Mouse (Mus musculus) WW6 (cell line): ENCODE results near the gene Gm45140.
"Not testable (repeated sequence)": the region's sequence is repeated elsewhere in the genome, so short reads cannot be mapped to it uniquely, and the experiment has no call there.

Experiments
- DNase-seq: peaks from one replicate; pipeline ENCODE4 v3.0.0-alpha.2; 2013; ENCODE audit warnings: low read depth, low spot score

Gm45140 gene

DNA sequence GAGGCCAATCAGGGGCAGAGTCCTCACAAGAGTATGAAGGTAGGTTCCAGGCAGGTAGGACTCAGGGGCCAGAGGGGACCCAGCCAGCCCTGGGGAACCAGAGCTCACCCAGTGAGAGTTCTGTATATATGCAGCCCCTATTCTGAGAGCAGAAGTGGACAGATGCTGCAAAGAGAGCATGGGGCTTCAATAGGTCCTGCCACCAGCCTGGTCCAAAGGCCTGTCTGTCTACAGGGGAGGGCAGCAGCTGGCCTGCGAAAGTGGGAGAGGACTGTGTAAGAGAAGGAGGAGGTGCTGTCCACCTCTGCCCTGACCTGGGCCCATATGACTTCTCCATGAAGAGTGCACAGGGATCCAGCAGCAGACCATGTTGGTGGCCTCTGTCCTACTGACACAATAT, 58.9 kb downstream of the Gm45140 start:
- no peak for DNase-seq

DNA sequence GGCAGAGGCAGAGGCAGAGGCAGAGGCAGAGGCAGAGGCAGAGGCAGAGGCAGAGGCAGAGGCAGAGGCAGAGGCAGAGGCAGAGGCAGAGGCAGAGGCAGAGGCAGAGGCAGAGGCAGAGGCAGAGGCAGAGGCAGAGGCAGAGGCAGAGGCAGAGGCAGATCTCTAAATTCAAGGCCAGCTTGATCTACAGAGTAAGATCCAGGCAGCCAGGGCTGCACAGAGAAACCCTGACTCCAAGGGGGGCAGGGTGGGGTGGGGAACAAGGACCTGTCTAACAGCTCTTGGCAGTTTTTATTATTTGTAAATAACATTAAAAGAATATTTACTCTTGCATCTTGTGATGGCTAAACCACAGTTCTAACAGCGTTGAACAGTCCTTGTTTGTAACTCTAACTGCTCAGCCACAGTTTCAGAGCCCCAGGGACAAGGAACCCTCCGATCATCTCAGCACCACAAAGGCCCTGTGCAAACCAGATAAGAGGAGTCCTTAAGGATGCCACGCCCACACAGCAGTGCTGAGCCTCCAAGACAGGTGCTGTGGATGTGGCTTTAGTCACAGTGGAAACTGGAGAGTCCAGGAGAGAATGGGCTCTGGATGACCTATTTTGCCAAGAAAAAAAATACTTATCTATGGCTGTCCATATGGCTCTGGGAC, 59.9 kb downstream of the Gm45140 start:
- DNase-seq: no peak

DNA sequence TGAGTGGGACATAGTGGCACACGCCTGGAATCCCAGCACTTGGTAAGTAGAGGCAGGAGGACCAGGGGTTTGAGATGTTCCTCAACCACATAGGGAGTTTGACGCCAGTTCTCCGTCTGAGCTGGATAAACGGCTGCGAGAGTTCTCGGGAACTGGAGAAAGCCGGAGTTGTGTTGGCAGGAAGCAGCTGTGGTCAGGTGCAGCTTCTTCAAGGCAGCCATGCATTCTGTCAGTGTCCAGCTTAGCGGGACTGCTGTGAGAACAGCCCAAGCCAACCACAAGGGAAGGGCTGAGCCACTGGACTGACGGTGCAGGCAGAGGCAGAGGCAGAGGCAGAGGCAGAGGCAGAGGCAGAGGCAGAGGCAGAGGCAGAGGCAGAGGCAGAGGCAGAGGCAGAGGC, 60.7 kb downstream of the Gm45140 start:
- DNase-seq: no peak

DNA sequence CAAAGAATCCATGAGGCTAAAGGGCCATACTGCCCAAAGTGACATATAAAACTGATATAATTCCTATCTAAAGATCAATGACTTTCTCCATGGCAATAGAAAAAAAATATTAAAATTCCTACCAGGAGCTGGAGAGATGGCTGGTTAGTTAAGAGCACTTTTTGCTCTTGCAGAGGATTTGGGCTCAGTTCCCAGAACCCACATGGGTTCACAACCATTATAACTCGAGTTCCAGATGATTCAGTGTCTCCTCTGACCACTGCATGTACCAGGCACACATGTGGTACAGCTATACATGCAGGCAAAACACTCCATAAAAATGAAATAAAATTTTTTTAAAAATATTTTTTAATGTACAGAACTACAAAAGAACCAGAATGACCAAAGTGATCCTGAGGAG, 61.1 kb downstream of the Gm45140 start:
- DNase-seq: no peak

DNA sequence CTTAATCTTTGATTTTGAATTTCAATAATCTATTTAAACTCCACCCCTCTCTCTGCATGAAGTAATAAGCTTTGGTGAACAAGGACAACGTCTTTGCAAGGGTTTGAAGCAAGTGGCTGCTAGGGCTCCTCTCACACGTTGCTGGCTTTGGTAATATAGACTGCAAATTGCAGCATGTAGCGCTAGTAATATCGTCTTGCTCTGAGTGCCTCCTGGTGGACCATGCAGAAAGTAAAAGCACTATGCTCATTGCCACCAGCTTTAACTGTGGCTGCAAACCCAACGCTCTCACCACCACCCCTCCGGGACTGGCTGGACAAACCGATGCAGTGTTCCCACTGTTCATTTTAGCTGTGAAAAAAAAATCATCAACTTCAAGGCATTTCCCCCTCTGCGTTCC, 65.0 kb downstream of the Gm45140 start:
- DNase-seq: no peak

DNA sequence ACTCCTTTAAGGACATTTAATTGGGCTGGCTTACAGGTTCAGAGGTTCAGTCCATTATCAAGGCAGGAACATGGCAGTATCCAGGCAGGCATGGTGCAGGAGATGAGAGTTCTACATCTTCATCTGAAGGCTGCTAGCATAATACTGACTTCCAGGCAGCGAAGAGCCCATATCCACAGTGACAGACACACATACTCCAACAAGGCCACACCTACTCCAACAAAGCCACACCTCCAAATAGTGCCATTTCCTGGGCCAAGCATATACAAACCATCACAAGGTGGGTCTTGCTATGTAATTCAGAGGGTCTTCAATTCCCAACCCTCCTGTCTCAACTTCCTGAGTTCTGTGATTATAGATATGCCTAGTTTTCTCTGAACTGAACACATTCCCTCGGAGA, 71.3 kb downstream of the Gm45140 start:
- not testable (repeated sequence) for DNase-seq

DNA sequence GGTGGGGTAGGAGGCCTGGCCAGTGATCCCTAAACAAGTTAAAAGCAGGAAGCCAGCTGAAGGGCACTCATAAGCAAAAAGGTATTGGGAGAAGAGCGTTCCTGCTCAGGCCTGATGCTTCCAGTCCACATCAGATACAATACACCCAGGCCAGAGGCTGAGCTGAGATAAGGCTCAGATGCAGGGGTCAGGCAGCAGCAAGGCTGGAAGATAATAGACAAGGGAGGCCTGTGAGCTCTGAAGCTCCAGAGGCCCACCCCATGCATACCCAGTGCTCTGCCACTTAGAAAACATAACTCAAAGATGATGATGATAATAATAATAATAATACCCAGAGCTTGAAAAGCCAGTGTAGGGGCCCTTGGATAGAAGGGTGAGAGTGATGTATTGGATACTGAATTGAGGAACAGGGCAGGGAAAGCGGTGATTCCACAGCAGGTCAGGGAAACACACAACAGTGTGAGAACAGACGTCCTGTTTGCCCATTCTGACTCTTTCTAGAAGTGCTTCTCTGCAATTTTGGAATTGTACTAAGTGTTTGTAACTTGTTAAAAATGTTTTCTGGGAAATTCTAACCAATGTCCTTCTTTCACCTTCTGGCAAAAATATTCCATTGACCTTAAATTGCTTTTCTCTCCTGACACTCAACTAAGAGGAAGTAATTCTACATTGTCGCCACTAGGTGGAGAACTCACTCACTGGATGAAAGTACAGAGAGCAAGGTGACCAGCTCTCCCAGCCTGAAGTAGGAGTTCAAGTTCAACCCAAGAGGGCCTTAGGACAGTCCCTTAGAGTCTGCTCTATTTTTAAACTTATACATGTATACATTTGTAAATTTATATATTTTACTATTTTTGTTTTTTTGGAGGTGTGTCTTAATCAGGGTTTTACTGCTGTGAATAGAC, 72.0 kb downstream of the Gm45140 start:
- DNase-seq: no peak

DNA sequence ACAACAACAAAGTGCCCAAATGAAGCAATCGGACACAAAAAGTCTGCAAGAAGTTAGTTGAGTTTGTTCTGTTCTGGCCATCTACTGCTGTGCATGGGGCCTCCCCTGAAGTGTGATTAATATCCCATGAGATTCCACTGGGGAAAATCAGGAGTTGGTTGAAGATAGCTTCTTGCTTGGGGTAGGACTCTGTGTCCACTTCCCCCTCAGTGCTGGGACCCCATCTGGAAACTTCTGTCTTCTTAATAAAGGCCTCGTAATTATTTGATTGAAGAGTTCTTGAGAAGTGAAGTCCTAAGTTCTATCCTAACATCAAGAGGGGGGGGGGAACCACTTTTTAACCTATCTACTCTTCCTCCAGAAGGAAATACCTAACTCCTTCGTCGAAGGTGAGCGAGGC, 73.4 kb downstream of the Gm45140 start:
- DNase-seq: no peak

DNA sequence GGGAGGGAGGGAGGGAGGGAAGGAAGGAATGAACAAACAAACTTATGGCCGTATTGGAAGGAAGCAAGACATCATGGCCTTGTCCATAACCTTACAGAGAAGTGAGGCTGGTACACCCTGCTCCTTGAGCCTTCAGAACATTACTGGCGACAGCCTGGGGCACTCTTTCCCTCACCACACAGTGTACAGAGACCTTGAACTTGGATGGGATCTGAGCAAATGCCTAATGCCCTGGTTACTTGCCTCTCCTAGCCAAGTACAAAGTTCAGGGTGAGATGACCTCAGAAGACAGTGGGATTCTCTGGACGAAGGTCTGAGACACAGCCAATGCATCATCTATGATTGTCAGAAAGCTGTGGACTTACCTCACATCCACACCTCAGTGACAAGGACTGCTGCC, 75.7 kb downstream of the Gm45140 start:
- no peak for DNase-seq

DNA sequence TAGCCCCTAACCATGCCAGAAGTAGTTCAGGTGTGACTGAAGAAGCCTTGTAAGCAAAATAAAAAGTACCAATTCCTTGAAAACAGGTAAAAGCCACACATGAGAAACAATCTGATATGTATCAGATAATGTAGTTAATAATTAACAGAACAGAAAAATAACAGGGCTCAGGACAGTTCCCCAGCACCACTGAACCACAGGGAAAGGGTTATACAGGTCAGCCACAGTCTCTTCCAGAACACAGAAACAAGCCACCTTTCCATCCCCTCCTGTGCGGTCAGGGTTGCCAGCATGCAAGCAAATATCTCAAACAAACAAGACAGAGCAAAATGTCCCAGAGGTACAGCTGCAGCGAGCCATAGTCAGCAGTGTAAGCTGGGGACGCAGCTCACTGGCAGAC, 76.2 kb downstream of the Gm45140 start:
- no peak for DNase-seq

DNA sequence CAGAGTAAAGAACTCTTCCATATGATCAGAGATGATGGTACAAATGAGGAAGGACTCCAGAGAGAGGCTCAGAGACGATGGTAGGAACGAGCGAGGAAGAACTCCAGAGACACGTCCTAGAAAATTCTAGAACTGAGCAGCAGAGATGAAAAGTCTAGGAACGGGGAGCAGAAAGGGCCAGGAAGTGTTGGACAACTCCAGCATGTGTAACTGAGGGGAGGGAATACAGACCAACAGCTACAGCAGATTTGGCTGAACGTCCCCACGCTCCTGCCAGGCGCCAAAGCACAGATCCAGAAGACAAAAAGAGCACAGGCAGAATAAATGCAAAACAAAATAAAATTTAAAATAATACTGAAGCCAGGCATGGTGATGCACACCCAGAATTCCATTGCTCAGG, 78.7 kb downstream of the Gm45140 start:
- DNase-seq: no peak

DNA sequence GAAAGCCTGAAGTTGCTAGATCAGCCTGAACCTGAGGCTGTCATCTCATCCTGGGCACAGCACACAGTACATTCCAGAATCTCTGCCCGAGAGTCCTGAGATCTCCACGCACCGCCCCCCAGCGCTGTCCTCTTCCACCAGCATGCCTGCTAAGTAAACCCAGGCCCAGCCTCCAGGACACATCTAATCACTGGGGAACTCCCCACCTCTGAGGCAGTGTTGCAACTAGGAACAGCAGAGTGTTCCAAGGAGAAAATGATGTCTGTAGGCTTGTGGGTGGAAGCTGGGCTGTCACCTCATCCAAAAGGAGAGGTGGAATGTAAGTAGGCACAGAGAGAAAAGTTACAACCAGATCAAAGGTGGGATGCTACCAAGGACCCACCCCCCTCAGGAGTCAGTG, 80.4 kb downstream of the Gm45140 start:
- no peak for DNase-seq

DNA sequence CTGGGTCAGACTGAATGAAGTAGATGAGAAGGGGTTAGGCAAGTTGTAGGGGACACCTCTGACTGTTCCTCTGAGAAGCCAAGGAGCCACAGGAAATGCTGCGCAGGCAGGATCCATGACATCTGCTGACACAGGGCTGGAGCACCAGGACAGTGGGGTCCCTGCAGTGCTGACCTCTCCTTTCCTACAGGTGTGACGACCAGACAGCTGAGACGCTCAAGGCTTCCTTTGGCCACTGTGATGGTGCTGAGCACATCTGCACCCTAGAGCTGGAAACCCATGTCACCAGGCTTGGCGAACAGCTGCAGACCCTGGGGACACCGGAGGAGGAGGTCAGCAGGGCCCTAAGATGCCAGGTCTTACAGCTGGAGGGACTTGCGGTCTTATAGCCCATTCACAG, 84.0 kb downstream of the Gm45140 start:
- DNase-seq: no peak

DNA sequence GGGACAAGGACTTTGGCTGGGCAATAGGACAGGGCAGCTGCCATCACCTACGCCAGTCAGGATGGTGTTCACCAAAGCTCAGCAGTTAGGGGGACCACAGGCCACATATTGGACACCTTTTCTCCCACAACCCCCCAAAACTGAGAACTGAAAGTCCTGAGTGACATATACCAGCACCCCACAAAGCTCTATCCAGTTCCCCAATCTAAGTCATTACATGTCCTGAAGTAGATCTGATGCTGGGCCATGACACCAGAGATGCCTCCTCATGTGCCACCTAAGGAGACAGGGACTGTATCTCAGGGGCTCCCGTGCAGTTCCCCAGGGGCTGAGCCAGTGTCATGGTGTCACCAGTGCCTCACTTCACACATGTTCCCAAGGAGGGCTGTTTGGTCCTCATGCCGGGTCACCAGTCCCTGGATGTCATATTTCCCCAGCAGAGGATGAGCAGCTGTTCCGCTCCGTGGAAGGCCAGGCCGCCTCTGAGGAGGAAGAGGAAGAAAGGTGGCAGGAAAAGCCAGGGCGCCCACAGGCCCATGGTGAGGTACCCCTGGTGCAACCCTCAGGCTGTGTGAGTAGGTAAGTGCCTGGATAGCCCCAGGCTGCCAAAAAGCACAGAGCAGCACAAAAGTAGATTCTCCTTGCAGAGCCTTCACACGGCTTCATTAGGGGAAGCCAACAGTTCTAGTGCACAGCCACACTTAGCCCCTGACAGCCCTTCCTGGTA, 85.2 kb downstream of the Gm45140 start:
- DNase-seq: no peak

DNA sequence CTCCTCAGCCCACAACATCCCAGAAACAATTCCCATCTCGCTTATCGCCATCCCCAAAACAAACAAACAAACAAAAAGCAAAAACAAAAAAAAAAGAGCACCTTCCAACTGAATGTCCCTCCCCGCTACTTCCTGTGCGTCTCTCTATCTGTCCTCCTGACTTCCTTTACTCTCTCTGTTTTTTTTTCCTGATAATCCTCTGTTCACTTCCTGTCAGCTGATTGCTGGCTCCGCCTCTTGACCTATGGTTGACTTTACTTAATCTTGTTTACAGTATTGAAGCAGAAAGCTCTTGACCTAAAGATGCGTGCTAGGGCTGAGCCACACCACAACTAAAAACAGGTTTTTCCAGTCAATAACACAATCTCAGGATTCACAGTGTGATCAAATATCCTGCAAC, 87.1 kb downstream of the Gm45140 start:
- DNase-seq: no peak

DNA sequence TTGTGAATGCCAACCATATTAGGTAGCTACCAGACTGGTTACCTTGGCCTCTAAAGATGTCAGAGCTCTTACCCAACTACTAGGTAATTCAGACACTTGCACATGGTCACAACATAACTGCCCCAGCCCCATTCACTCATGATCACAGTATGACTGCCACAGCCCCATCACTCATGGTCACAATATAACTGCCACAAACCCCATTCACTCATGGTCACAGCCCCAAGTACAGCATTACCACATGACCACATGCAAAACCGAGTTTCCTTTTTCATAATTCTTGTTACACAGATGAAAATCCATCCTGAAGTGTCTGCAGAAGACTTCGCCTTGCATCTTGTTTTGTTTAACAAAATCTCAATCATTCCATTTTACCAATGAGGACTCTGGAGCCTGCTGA, 87.5 kb downstream of the Gm45140 start:
- DNase-seq: no peak

DNA sequence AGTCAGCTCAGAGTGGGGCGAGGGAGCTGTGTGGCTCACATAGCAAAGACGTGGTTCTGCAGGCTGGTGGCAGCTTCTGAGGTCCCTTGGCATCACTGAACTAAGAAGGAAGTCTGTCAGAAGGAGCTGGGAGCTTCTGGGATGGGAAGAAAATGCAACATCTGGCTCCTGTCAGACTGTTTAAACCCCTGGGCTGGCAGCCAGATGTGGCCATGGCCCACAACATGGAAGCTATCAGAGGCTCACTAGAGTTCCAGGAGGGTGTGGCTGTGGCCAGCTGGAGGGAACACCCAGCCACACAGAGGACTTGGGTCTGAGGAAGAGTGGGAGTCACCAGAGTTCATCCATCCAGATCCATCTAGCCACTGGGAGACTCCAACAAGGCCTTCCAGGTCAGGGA, 88.7 kb downstream of the Gm45140 start:
- DNase-seq: no peak

DNA sequence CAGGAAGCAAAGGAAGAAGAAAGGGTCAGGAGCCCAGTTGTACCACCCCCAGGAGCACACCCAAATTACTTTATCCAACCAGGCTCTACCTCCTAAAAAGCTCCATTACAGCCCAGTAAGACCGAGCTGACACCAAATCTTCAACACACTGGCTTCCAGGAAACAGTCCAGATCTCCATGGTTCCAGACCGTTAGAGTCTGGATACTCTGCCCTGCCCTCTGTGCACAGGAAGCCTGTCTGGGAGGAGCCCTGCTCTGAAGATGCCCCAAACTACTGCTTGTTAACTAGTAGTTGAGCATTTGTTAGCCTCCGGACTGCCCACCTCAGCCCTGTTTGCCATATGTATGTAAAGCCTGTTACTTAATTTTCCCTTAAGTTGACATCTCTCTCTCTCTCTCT, 89.5 kb downstream of the Gm45140 start:
- DNase-seq: no peak

DNA sequence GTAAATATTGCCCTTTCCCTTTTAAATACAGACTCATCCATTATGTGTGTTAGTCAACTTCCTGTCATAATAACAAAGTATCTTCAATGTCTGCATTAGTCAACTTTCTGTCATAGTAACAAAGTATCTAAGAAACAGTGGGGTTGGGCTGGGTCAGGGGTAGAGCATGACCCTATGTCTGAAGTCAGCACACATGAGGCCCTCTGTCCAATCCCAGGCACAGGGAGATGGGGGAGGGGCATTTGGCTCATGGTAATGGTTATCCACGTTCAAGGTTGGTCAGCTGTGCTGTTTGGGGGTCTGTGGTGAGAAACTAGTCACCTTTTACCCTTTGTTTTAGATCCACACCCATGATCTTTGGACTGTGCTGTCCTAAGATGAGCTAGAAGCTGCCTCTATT, 90.3 kb downstream of the Gm45140 start:
- DNase-seq: no peak

DNA sequence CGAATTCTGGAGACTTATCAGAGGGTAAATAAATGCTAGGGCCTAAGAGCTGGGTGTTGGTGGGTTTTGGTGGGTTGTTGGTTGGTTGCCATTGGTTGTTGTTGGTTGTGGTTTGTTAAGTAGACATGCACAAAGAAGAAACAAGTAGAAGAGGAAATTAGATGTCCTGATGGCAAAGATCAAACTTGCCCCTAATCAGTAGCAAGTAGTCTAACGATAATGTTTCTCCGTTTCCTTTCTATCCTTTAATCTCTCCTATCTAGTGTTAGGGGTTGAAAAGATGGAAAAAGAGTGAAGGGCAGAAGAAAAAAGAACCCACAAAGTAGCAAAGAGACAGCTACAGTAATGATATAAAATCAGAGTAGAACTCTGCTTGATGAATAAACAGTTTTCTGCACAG, 91.0 kb downstream of the Gm45140 start:
- DNase-seq: no peak

DNA sequence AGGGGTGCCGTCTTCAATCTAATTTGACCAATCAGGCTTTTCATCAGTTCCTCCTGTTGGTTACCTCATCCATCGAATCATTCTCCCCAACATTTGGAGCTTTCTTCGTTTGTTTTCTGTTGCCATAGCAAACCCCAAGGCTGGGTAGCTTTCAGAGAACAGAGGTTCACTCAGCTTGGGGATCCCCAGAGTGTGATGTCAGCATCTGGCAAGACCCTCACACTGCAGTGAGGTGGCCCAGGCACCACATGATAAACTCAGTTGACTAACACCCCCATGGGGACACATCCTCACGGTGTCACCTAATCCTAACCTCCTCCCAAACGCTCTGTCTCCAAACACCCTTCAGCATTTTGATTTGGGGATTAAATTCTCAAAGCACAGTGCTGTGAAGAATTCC, 92.3 kb downstream of the Gm45140 start:
- no peak for DNase-seq

DNA sequence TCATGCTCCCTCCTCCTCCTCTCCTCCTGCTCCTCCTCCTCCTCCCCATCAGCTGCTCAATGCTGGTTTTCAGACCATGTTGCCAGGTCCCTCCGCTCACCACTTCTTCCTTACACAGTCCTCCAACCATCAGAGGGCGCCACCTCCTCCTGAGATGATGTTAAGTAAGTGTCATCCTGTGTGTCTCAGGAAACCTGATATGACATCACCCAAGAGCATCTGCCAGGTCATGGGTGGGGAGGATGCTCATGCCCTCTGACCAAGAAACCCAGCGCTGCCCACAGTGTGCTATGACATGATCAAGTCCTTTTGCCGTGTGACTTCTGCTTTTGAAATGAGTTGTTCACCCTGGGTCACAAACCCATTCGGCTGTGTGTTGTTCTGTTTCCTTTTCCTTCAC, 92.8 kb downstream of the Gm45140 start:
- peak; percentile 47 for DNase-seq

DNA sequence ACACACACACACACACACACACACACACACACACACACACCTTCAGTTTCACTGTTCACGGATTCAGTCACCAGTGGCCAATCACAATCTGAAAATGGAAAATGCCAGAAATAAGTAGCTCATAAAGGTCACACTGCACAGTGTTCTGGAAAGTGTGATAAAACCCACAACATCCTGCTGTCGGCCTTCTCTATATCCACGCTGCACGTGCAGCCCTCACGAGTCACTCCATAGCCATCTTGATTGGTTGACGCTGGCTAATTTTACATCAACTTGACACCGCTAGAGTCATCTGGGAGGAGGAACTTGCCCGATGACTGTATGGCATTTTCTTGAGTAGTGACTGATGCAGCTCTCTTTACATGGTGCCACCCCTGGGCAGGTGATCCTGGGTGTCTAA, 93.6 kb downstream of the Gm45140 start:
- DNase-seq: no peak
